Mouse (Mus musculus): ENCODE measurements around the gene Fgd2. TPM values are rescaled to one million over a fixed set of nuclear protein-coding genes. Genes with fewer than 3 reads are reported as not detected.

Gene Fgd2
- polyA plus RNA-seq, 1 experiment from 2014 or later, result 8.4 TPM

DNA sequence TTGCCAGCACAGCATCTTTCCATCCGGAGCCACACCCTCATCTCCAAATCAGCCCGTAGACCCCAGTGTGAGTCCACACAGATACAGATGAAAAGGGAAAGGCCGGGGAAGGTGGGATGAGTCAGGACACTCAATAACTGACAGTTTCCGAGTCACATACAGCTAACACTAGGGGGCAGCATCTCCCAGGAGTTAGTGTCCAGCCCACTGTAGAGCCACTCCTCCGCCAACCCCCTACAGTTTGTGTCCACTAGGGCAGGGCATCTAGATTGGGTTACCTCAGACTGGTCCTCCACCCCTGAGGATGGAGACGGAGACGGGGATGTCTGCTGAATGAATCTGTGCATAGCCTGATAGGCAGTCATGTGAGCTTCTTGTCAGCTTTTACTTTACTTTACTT, 20.8 kb downstream of the Fgd2 start:
- Histone ChIP-seq H3K4me1 (ENCODE audit: control insufficient read depth, insufficient read depth, low read length) (0 out of 2 replicates have a peak, but pooled peaks cover 3% of the 10 kb centered on the region), H3K4me2 (replicated peaks; ENCODE audit: low read depth, low read length) (no peak overlapping the region), H3K36me3 (ENCODE audit: control insufficient read depth, insufficient read depth, low read length) (no peaks in the 10 kb centered on the region), H3K4me3 (ENCODE audit: low read depth, low read length) (no peak overlapping the region), H3K9ac (replicated peaks; ENCODE audit: low read depth, low read length) (no peak overlapping the region), H3K9me3 (ENCODE audit: control insufficient read depth, low read depth, low read length) (no peaks in the 10 kb centered on the region), H3K27me3 (ENCODE audit: control insufficient read depth, insufficient read depth, low read length) (no peaks in the 10 kb centered on the region), H3K27ac (ENCODE audit: low read length) (no peak overlapping the region)
- 28% methylated on average over 7 of the region's 7 CpGs for WGBS
- ATAC-seq (ENCODE audit: insufficient number of reproducible peaks, insufficient read depth, low FRiP score, low read depth), result 0 out of 2 replicates have a peak, but pooled peaks have one; percentile 64

DNA sequence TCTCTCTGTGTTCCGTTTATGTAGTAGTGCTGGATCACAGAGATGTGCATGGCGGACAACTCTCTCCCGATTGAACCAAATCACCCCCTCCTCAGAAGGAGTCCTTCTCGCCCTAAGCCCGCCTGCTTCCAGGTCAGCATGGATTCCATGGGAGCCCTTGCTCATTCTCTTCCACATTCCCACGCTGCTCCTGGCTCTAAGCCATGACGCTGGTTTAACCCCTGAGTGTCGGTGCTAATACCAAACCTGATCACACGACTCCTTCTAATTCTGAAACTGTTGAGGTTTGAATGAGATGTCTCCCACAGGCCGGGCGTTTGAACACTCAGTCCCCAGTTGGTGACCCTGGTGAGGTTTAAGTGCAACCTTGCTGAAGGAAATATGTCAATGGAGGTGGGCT, 21.7 kb downstream of the Fgd2 start:
- H3K4me1 ChIP-seq (ENCODE audit: control insufficient read depth, insufficient read depth, low read length), result 0 out of 2 replicates have a peak, but pooled peaks cover 3% of the 10 kb centered on the region
- no peak for ATAC-seq (ENCODE audit: insufficient number of reproducible peaks, insufficient read depth, low FRiP score, low read depth)
- WGBS, result 57% methylated on average over 11 of the region's 11 CpGs
- H3K9me3 ChIP-seq (ENCODE audit: control insufficient read depth, low read depth, low read length), result no peaks in the 10 kb centered on the region
- H3K4me2 ChIP-seq (replicated peaks; ENCODE audit: low read depth, low read length), result no peak overlapping the region
- no peak overlapping the region for H3K4me3 ChIP-seq (ENCODE audit: low read depth, low read length)
- H3K27me3 ChIP-seq (ENCODE audit: control insufficient read depth, insufficient read depth, low read length), result no peaks in the 10 kb centered on the region
- H3K36me3 ChIP-seq (ENCODE audit: control insufficient read depth, insufficient read depth, low read length), result no peaks in the 10 kb centered on the region
- no peak overlapping the region for H3K9ac ChIP-seq (replicated peaks; ENCODE audit: low read depth, low read length)
- no peak overlapping the region for H3K27ac ChIP-seq (ENCODE audit: low read length)

DNA sequence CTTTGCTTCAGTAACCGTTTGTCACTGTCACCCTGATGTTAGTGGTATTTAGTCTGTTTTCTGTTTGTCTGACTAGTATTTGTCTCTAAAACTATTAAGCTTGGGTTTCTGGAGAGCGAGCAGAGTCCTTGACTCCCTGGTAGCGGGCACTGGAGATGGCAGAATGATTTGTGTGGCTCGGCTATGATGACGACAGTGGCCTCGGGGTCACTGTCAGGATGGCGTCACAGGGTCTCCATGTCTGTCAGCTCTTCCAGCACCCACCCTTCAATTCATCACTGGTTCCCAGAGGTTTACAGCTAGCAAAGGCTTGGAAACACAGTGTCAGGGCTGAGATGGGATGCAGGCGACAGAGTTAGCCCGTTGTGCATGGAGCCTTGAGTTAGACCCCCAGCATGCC, 23.2 kb downstream of the Fgd2 start:
- 59% methylated on average over 9 of the region's 9 CpGs for WGBS

GRCm38 (mm10) chr17:29384850-29385438, 24.2 kb downstream of the Fgd2 start:
- H3K9me3 ChIP-seq (ENCODE audit: control insufficient read depth, low read depth, low read length), result no peaks in the 10 kb centered on the region
- no peaks in the 10 kb centered on the region for H3K36me3 ChIP-seq (ENCODE audit: control insufficient read depth, insufficient read depth, low read length)
- no peak overlapping the region for H3K4me2 ChIP-seq (replicated peaks; ENCODE audit: low read depth, low read length)
- no peaks in the 10 kb centered on the region for H3K27me3 ChIP-seq (ENCODE audit: control insufficient read depth, insufficient read depth, low read length)
- no peak overlapping the region for H3K4me3 ChIP-seq (ENCODE audit: low read depth, low read length)
- ATAC-seq (ENCODE audit: insufficient number of reproducible peaks, insufficient read depth, low FRiP score, low read depth), result peak; percentile 53; the same call in 1 of the 2 replicates
- 0 out of 2 replicates have a peak, but pooled peaks cover 3% of the 10 kb centered on the region for H3K4me1 ChIP-seq (ENCODE audit: control insufficient read depth, insufficient read depth, low read length)
- WGBS, result 42% methylated on average over 5 of the region's 5 CpGs
- no peak overlapping the region for H3K9ac ChIP-seq (replicated peaks; ENCODE audit: low read depth, low read length)
- H3K27ac ChIP-seq (ENCODE audit: low read length), result no peak overlapping the region

More for the DNA sequence above, 23.2 kb downstream of the Fgd2 start:
- Histone ChIP-seq H3K27ac (ENCODE audit: low read length) (no peak overlapping the region), H3K4me1 (ENCODE audit: control insufficient read depth, insufficient read depth, low read length) (0 out of 2 replicates have a peak, but pooled peaks cover 3% of the 10 kb centered on the region), H3K4me2 (replicated peaks; ENCODE audit: low read depth, low read length) (no peak overlapping the region), H3K4me3 (ENCODE audit: low read depth, low read length) (no peak overlapping the region), H3K9ac (replicated peaks; ENCODE audit: low read depth, low read length) (no peak overlapping the region), H3K9me3 (ENCODE audit: control insufficient read depth, low read depth, low read length) (no peaks in the 10 kb centered on the region), H3K36me3 (ENCODE audit: control insufficient read depth, insufficient read depth, low read length) (no peaks in the 10 kb centered on the region), H3K27me3 (ENCODE audit: control insufficient read depth, insufficient read depth, low read length) (no peaks in the 10 kb centered on the region)
- ATAC-seq (ENCODE audit: insufficient number of reproducible peaks, insufficient read depth, low FRiP score, low read depth), result no peak

DNA sequence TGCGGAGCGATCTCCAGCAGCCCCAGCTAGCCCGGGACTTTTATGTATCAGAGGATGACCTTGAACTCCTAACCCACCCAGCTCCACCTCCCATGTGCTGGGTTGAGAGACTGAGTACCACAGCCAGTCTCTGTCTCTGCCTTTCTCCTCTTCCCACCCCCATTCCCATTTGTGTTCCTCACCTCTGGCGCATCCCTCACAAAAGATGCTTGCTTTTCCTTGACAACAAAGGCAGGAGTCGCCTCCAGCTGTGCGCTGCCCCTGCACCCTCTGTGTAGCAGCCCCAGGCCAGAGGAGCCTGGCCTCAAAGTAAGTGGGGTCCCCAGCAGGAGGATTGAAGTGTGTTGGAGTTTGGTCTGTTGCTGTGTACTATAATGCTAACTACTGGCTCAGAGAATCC, 25.0 kb downstream of the Fgd2 start:
- H3K9ac ChIP-seq (replicated peaks; ENCODE audit: low read depth, low read length), result no peak overlapping the region
- WGBS, result 58% methylated on average over 6 of the region's 6 CpGs
- 0 out of 2 replicates have a peak, but pooled peaks cover 3% of the 10 kb centered on the region for H3K4me1 ChIP-seq (ENCODE audit: control insufficient read depth, insufficient read depth, low read length)
- no peaks in the 10 kb centered on the region for H3K36me3 ChIP-seq (ENCODE audit: control insufficient read depth, insufficient read depth, low read length)
- no peaks in the 10 kb centered on the region for H3K9me3 ChIP-seq (ENCODE audit: control insufficient read depth, low read depth, low read length)
- no peak for ATAC-seq (ENCODE audit: insufficient number of reproducible peaks, insufficient read depth, low FRiP score, low read depth)
- no peaks in the 10 kb centered on the region for H3K27me3 ChIP-seq (ENCODE audit: control insufficient read depth, insufficient read depth, low read length)
- no peak overlapping the region for H3K27ac ChIP-seq (ENCODE audit: low read length)
- no peak overlapping the region for H3K4me2 ChIP-seq (replicated peaks; ENCODE audit: low read depth, low read length)
- no peak overlapping the region for H3K4me3 ChIP-seq (ENCODE audit: low read depth, low read length)

DNA sequence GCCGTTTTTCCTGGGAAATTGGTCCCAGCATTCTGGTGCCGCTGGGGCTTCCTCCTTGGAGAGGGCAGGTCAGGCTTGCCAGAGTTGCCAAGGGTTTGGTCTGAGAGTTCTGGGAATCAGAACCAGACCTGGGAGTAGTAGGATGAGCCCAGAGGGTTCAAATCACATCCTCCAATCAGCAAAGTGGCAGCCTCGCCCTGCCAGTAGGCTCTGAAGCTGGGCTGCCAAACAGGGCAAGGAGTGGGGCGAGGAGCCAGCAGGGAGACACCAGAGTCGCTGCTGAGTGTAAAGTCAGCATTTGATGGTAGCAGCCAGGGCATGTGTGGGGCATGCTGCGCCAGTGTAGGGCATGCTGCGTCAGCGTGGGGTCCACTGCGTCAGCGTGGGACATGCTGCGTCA, 28.3 kb downstream of the Fgd2 start:
- Histone ChIP-seq H3K4me2 (replicated peaks; ENCODE audit: low read depth, low read length) (no peak overlapping the region), H3K9me3 (ENCODE audit: control insufficient read depth, low read depth, low read length) (no peaks in the 10 kb centered on the region), H3K4me1 (ENCODE audit: control insufficient read depth, insufficient read depth, low read length) (no peaks in the 10 kb centered on the region), H3K27ac (ENCODE audit: low read length) (no peak overlapping the region), H3K4me3 (ENCODE audit: low read depth, low read length) (no peak overlapping the region), H3K36me3 (ENCODE audit: control insufficient read depth, insufficient read depth, low read length) (no peaks in the 10 kb centered on the region), H3K9ac (replicated peaks; ENCODE audit: low read depth, low read length) (no peak overlapping the region), H3K27me3 (ENCODE audit: control insufficient read depth, insufficient read depth, low read length) (no peaks in the 10 kb centered on the region)
- WGBS, result 77% methylated on average over 11 of the region's 11 CpGs
- no peak for ATAC-seq (ENCODE audit: insufficient number of reproducible peaks, insufficient read depth, low FRiP score, low read depth)

GRCm38 (mm10) chr17:29391280-29391679, 30.6 kb downstream of the Fgd2 start:
- no peak for ATAC-seq (ENCODE audit: insufficient number of reproducible peaks, insufficient read depth, low FRiP score, low read depth)
- H3K4me1 ChIP-seq (ENCODE audit: control insufficient read depth, insufficient read depth, low read length), result no peaks in the 10 kb centered on the region
- no peaks in the 10 kb centered on the region for H3K9me3 ChIP-seq (ENCODE audit: control insufficient read depth, low read depth, low read length)
- no peak overlapping the region for H3K4me2 ChIP-seq (replicated peaks; ENCODE audit: low read depth, low read length)
- no peaks in the 10 kb centered on the region for H3K27me3 ChIP-seq (ENCODE audit: control insufficient read depth, insufficient read depth, low read length)
- no peak overlapping the region for H3K27ac ChIP-seq (ENCODE audit: low read length)
- H3K9ac ChIP-seq (replicated peaks; ENCODE audit: low read depth, low read length), result no peak overlapping the region
- no peaks in the 10 kb centered on the region for H3K36me3 ChIP-seq (ENCODE audit: control insufficient read depth, insufficient read depth, low read length)
- H3K4me3 ChIP-seq (ENCODE audit: low read depth, low read length), result no peak overlapping the region
- 70% methylated on average over 8 of the region's 8 CpGs for WGBS

- H3K27ac ChIP-seq (ENCODE audit: low read length), result no peak overlapping the region
- no peaks in the 10 kb centered on the region for H3K27me3 ChIP-seq (ENCODE audit: control insufficient read depth, insufficient read depth, low read length)
- H3K9me3 ChIP-seq (ENCODE audit: control insufficient read depth, low read depth, low read length), result no peaks in the 10 kb centered on the region
- H3K4me3 ChIP-seq (ENCODE audit: low read depth, low read length), result no peak overlapping the region
- no peak overlapping the region for H3K9ac ChIP-seq (replicated peaks; ENCODE audit: low read depth, low read length)
- H3K36me3 ChIP-seq (ENCODE audit: control insufficient read depth, insufficient read depth, low read length), result no peaks in the 10 kb centered on the region
- 60% methylated on average over 14 of the region's 14 CpGs for WGBS
- no peak for ATAC-seq (ENCODE audit: insufficient number of reproducible peaks, insufficient read depth, low FRiP score, low read depth)
- H3K4me1 ChIP-seq (ENCODE audit: control insufficient read depth, insufficient read depth, low read length), result peaks cover 14% of the 10 kb centered on the region
- no peak overlapping the region for H3K4me2 ChIP-seq (replicated peaks; ENCODE audit: low read depth, low read length)
Measured at GRCm38 (mm10) chr17:29393335-29394089, 32.8 kb downstream of the Fgd2 start.

Measured in stomach, embryonic 14.5 days (tissue).